Mouse (Mus musculus) intestine, postnatal 0 days (tissue): Measurements from ENCODE around the gene Mybbp1a. TPM values are rescaled to one million over a fixed set of nuclear protein-coding genes. Genes with fewer than 3 reads are reported as not detected.

Source experiments
- ATAC-seq: fragments of 200-750 bp; cut with Nextera tagmentation; 2 replicates; pipeline ENCODE4 v1.8.0; 2017; ENCODE audit warnings: mild to moderate bottlenecking, moderate TSS enrichment, moderate library complexity
- H3K27ac ChIP-seq: fragments of 300-500 bp; sonication (generic); 2 replicates; pipeline ENCODE4 v1.5.1; 2014; ENCODE audit warnings: mild to moderate bottlenecking, low read depth, low read length, moderate library complexity
- H3K27me3 ChIP-seq: fragments of 300-500 bp; sonication (generic); replicated peaks from 2 replicates; pipeline ENCODE4 v1.6.1; 2014; ENCODE audit warnings: low read length, mixed read lengths; ENCODE audit not compliant: control insufficient read depth, insufficient read depth
- H3K36me3 ChIP-seq: fragments of 300-500 bp; sonication (generic); 2 replicates; pipeline ENCODE4 v1.6.1; 2014; ENCODE audit warnings: mild to moderate bottlenecking, moderate library complexity; ENCODE audit not compliant: control insufficient read depth, insufficient read depth
- H3K4me1 ChIP-seq: fragments of 300-500 bp; sonication (generic); replicated peaks from 2 replicates; pipeline ENCODE4 v1.6.1; 2014; ENCODE audit warnings: antibody characterized with exemption, low read length, mixed read lengths; ENCODE audit not compliant: control insufficient read depth, insufficient read depth
- H3K4me2 ChIP-seq: fragments of 300-500 bp; sonication (generic); replicated peaks from 2 replicates; pipeline ENCODE4 v1.6.1; 2014; ENCODE audit warnings: low read depth, mild to moderate bottlenecking, moderate library complexity
- H3K4me3 ChIP-seq: fragments of 300-500 bp; sonication (generic); 2 replicates; pipeline ENCODE4 v1.5.1; 2014; ENCODE audit warnings: low read depth, low read length
- H3K9ac ChIP-seq: fragments of 300-500 bp; sonication (generic); 2 replicates; pipeline ENCODE4 v1.6.1; 2014; ENCODE audit warnings: mild to moderate bottlenecking, low read depth, low read length
- H3K9me3 ChIP-seq: fragments of 300-500 bp; sonication (generic); 2 replicates; pipeline ENCODE4 v1.6.1; 2016; ENCODE audit warnings: mixed run types; ENCODE audit not compliant: control insufficient read depth
- CTCF ChIP-seq: sonication (generic); IDR thresholded peaks from 2 replicates; pipeline ENCODE4 v1.5.1; 2016; ENCODE audit warnings: low read depth, mild to moderate bottlenecking, control low read depth, antibody characterized with exemption, moderate library complexity
- whole genome bisulfite sequencing: fragments of 180-500 bp; shearing (Covaris S2); extraction: QIAGEN DNeasy Blood & Tissue Kit; methylation state at CpG from one replicate; pipeline ENCODE4 v1.1.7; 2014; 5-methylcytosine and 5-hydroxymethylcytosine counted together
- polyA plus RNA-seq: library from polyadenylated mRNA; unstranded; fragments of >200 nt; fragmentation: Nextera tagmentation; extraction: Ambion mirVana; gene quantifications from 2 replicates; pipeline ENCODE4 v1.2.1, GENCODE M21; 2015

Mybbp1a gene
- polyA plus RNA-seq, 1 experiment from 2014 or later: 40.7 TPM

GRCm38 (mm10) chr11:72397072-72397471 is 44.1 kb upstream of the Mybbp1a start:
- Histone ChIP-seq H3K36me3 (peaks cover 4% of the 10 kb centered on the region; the same call in 1 of the 2 replicates), H3K4me3 (no peak overlapping the region), H3K4me1 (peaks cover 5% of the 10 kb centered on the region; the same call in 1 of the 2 replicates), H3K27me3 (no peaks in the 10 kb centered on the region), H3K9ac (no peak overlapping the region), H3K9me3 (no peaks in the 10 kb centered on the region), H3K4me2 (no peak overlapping the region), H3K27ac (peak overlapping the region; percentile 64; the same call in 1 of the 2 replicates)
- 48% methylated on average over 10 of the region's 10 CpGs for WGBS
- no peak for TF ChIP-seq CTCF
- no peak for ATAC-seq

DNA sequence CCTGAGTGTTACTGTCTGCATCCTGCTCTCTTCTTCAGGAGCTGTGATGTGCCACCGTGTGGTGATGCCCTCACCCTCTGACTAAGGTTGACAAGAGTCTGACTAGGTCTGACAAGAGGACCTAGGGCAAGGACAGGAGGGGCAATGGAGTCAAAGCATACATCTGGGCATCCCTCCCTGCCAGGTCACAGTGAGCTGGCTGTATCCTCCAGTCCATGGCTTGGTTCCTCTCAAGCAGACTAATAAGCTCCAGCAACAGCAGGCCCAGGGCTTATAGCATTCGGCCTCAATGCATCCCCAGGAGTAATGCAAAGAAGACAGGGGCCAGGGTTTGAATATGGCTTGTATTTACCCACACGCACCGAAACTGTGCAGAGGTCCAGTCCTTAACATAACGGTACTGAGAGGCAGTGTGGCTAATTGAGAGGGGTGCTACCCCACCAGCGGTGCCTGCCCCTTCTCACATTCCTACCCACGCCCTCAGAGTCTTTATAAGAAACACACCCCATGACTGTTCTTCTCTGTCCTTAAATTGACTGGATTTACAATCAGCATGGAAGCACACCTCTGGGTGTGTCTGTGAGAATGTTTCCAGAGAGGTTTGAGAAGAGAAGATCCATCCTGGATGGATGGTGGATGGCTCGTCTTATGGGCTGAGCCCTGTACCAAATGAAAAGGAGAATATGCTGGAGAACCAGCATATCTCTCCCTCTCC is 43.2 kb upstream of the Mybbp1a start:
- ATAC-seq: no peak
- Histone ChIP-seq H3K9ac (no peak overlapping the region), H3K4me3 (no peak overlapping the region), H3K36me3 (peaks cover 4% of the 10 kb centered on the region; the same call in 1 of the 2 replicates), H3K27me3 (no peaks in the 10 kb centered on the region), H3K4me2 (no peak overlapping the region), H3K9me3 (no peaks in the 10 kb centered on the region), H3K27ac (no peak overlapping the region), H3K4me1 (peaks cover 5% of the 10 kb centered on the region; the same call in 1 of the 2 replicates)
- WGBS: 85% methylated on average over 8 of the region's 8 CpGs
- no peak for TF ChIP-seq CTCF

DNA sequence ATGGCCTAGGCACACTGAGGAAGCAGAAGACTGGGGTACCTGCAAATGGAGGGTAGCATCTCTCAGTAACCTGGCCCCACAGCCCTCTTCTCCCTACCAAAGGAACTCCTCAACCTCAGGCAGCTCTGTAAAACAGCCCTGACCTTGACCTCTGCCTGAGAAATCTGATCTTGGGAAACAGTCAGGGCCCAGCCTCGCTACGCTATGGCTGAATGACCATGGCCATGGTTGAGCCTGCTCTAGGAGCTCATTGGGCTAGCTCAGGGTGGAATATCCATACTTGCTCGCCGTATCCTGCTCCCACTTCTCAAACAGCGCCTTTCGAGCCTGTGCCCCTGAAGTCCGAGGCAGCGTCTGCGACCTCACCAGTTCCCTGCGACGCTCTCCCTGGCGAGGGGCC is 40.1 kb upstream of the Mybbp1a start:
- H3K36me3 ChIP-seq: peaks cover 4% of the 10 kb centered on the region; the same call in 1 of the 2 replicates
- WGBS: 96% methylated on average over 12 of the region's 12 CpGs
- TF ChIP-seq CTCF: no peak
- H3K9me3 ChIP-seq: no peaks in the 10 kb centered on the region
- H3K27ac ChIP-seq: no peak overlapping the region
- H3K4me2 ChIP-seq: no peak overlapping the region
- peaks cover 5% of the 10 kb centered on the region; the same call in 1 of the 2 replicates for H3K4me1 ChIP-seq
- H3K9ac ChIP-seq: no peak overlapping the region
- no peaks in the 10 kb centered on the region for H3K27me3 ChIP-seq
- no peak overlapping the region for H3K4me3 ChIP-seq
- no peak for ATAC-seq

- ATAC-seq: no peak
- no peaks in the 10 kb centered on the region for H3K9me3 ChIP-seq
- H3K4me1 ChIP-seq: peaks cover 3% of the 10 kb centered on the region; the same call in 1 of the 2 replicates
- 59% methylated on average over 5 of the region's 5 CpGs for WGBS
- H3K27me3 ChIP-seq: no peaks in the 10 kb centered on the region
- no peak overlapping the region for H3K4me2 ChIP-seq
- H3K27ac ChIP-seq: no peak overlapping the region
- no peak for TF ChIP-seq CTCF
- H3K4me3 ChIP-seq: no peak overlapping the region
- no peak overlapping the region for H3K9ac ChIP-seq
- peaks cover 4% of the 10 kb centered on the region; the same call in 1 of the 2 replicates for H3K36me3 ChIP-seq
Measured at GRCm38 (mm10) chr11:72402017-72402416, 39.1 kb upstream of the Mybbp1a start.

DNA sequence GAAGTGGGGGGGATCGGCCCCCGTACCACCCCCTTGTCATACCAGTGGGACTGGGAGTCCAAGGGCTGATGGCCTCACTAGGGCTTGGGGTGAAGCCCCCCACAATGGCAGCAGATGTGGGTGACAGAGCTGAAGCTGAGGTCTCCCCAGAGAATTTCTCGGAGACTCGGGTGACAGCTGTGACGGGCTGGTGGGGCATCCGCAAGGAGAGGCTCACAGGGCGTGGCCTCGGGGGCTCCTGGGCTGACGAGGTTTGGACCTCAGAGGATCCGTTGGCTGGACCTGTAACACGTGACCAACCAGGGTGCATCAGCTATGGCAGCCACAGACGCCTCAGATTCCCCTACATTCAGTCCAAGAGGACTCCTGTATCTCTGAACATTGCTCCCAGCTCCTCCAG is 38.2 kb upstream of the Mybbp1a start:
- no peaks in the 10 kb centered on the region for H3K27me3 ChIP-seq
- H3K27ac ChIP-seq: no peak overlapping the region
- H3K9me3 ChIP-seq: no peaks in the 10 kb centered on the region
- ATAC-seq: no peak
- H3K36me3 ChIP-seq: peaks cover 4% of the 10 kb centered on the region; the same call in 1 of the 2 replicates
- no peak for TF ChIP-seq CTCF
- 84% methylated on average over 12 of the region's 12 CpGs for WGBS
- H3K4me3 ChIP-seq: no peak overlapping the region
- H3K9ac ChIP-seq: no peak overlapping the region
- 0 out of 2 replicates have a peak, but pooled peaks cover 5% of the 10 kb centered on the region for H3K4me1 ChIP-seq
- no peak overlapping the region for H3K4me2 ChIP-seq

DNA sequence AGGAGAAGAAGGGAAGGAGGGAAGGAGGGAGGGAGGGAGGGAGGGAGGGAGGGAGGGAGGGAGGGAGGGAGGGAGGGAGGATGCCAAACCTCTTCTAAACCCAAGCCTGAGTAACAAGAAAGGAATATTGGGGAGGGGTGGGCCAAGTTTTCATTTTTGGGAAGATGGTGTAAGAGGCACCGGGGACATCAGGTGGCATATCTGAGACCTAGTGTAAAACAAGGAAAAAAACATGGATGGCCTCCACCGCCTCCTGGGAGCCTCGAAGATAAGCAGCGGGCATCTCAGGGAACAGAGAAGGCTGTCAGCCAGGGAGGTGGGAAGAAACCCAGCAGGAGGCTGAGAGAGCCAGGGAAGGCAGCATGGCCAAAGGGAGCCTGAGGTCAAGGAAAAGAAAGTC is 35.6 kb upstream of the Mybbp1a start:
- no peak for TF ChIP-seq CTCF
- Histone ChIP-seq H3K27ac (no peak overlapping the region), H3K4me3 (no peak overlapping the region), H3K9me3 (no peaks in the 10 kb centered on the region), H3K27me3 (no peaks in the 10 kb centered on the region), H3K36me3 (no peaks in the 10 kb centered on the region), H3K9ac (no peak overlapping the region), H3K4me1 (0 out of 2 replicates have a peak, but pooled peaks cover 8% of the 10 kb centered on the region), H3K4me2 (no peak overlapping the region)
- 48% methylated on average over 4 of the region's 4 CpGs for WGBS
- no peak for ATAC-seq
